Mouse (Mus musculus) hindbrain, embryonic 11.5 days (tissue): ENCODE results near the gene Ano8. TPM values are rescaled to one million over a fixed set of nuclear protein-coding genes. Genes with fewer than 3 reads are reported as not detected.

Source experiments
- ATAC-seq: fragments of 200-750 bp; cut with Nextera tagmentation; 2 replicates; pipeline ENCODE4 v1.8.0; 2017; ENCODE audit warnings: mild to moderate bottlenecking, moderate TSS enrichment, moderate library complexity; ENCODE audit not compliant: low FRiP score
- DNase-seq: peaks from one replicate; pipeline ENCODE4 v3.0.0-alpha.2; 2015; ENCODE audit warnings: low spot score
- H3K27ac ChIP-seq: fragments of 300-500 bp; sonication (generic); 2 replicates; pipeline ENCODE4 v1.5.1; 2014; ENCODE audit warnings: mild to moderate bottlenecking, low read depth, low read length
- H3K27me3 ChIP-seq: fragments of 300-500 bp; sonication (generic); 2 replicates; pipeline ENCODE4 v1.6.1; 2014; ENCODE audit warnings: mild to moderate bottlenecking, low read length, moderate library complexity, mixed read lengths; ENCODE audit not compliant: control insufficient read depth, insufficient read depth
- H3K36me3 ChIP-seq: fragments of 300-500 bp; sonication (generic); 2 replicates; pipeline ENCODE4 v1.6.1; 2014; ENCODE audit warnings: mild to moderate bottlenecking, low read length, moderate library complexity, mixed read lengths; ENCODE audit not compliant: control insufficient read depth, insufficient read depth
- H3K4me1 ChIP-seq: fragments of 300-500 bp; sonication (generic); replicated peaks from 2 replicates; pipeline ENCODE4 v1.6.1; 2014; ENCODE audit warnings: low read length, mixed read lengths; ENCODE audit not compliant: control insufficient read depth, insufficient read depth
- H3K4me2 ChIP-seq: fragments of 300-500 bp; sonication (generic); replicated peaks from 2 replicates; pipeline ENCODE4 v1.6.1; 2014; ENCODE audit warnings: mild to moderate bottlenecking, low read depth, low read length
- H3K4me3 ChIP-seq: fragments of 300-500 bp; sonication (generic); 2 replicates; pipeline ENCODE4 v1.5.1; 2014; ENCODE audit warnings: low read depth, low read length
- H3K9ac ChIP-seq: fragments of 300-500 bp; sonication (generic); 2 replicates; pipeline ENCODE4 v1.6.1; 2014; ENCODE audit warnings: low read depth, low read length
- H3K9me3 ChIP-seq: fragments of 300-500 bp; sonication (generic); 2 replicates; pipeline ENCODE4 v1.6.1; 2016; ENCODE audit warnings: low read length; ENCODE audit not compliant: control insufficient read depth
- WGBS: fragments of 180-500 bp; shearing (Covaris S2); extraction: QIAGEN DNeasy Blood & Tissue Kit; methylation state at CpG from one replicate; pipeline ENCODE4 v1.1.7; 2014; 5-methylcytosine and 5-hydroxymethylcytosine counted together
- polyA plus RNA-seq: library from polyadenylated mRNA; unstranded; fragments of >200 nt; fragmentation: Nextera tagmentation; extraction: Ambion mirVana; gene quantifications from 2 replicates; pipeline ENCODE4 v1.2.1, GENCODE M21; 2014

Ano8 gene
- polyA plus RNA-seq, 1 experiment from 2014 or later, result 5.8 TPM

- no peaks in the 10 kb centered on the region for H3K36me3 ChIP-seq
- DNase-seq, result no peak
- H3K27me3 ChIP-seq, result peaks cover 43% of the 10 kb centered on the region
- H3K27ac ChIP-seq, result no peak overlapping the region
- H3K9ac ChIP-seq, result no peak overlapping the region
- H3K4me2 ChIP-seq, result no peak overlapping the region
- no peak overlapping the region for H3K4me3 ChIP-seq
- peaks cover 4% of the 10 kb centered on the region; the same call in 1 of the 2 replicates for H3K4me1 ChIP-seq
- H3K9me3 ChIP-seq, result no peaks in the 10 kb centered on the region
- 84% methylated on average over 4 of the region's 4 CpGs for WGBS
- no peak for ATAC-seq
Measured at GRCm38 (mm10) chr8:71505979-71506378, 20.2 kb upstream of the Ano8 start.

- WGBS, result 92% methylated on average over 4 of the region's 4 CpGs
- Histone ChIP-seq H3K36me3 (no peaks in the 10 kb centered on the region), H3K9me3 (no peaks in the 10 kb centered on the region)
Measured at GRCm38 (mm10) chr8:71505326-71505725, 19.6 kb upstream of the Ano8 start.

GRCm38 (mm10) chr8:71504349-71504748 is 18.6 kb upstream of the Ano8 start:
- no peak overlapping the region for H3K27ac ChIP-seq
- peaks cover 4% of the 10 kb centered on the region; the same call in 1 of the 2 replicates for H3K4me1 ChIP-seq
- ATAC-seq, result no peak
- H3K27me3 ChIP-seq, result peaks cover 34% of the 10 kb centered on the region
- no peaks in the 10 kb centered on the region for H3K36me3 ChIP-seq
- no peak overlapping the region for H3K4me2 ChIP-seq
- no peaks in the 10 kb centered on the region for H3K9me3 ChIP-seq
- 91% methylated on average over 4 of the region's 4 CpGs for WGBS
- H3K9ac ChIP-seq, result no peak overlapping the region
- no peak overlapping the region for H3K4me3 ChIP-seq
- DNase-seq, result no peak

More at GRCm38 (mm10) chr8:71505326-71505725, 19.6 kb upstream of the Ano8 start:
- Histone ChIP-seq H3K9ac (no peak overlapping the region), H3K27ac (no peak overlapping the region), H3K4me3 (no peak overlapping the region), H3K4me2 (no peak overlapping the region), H3K4me1 (peaks cover 4% of the 10 kb centered on the region; the same call in 1 of the 2 replicates), H3K27me3 (peaks cover 43% of the 10 kb centered on the region)
- DNase-seq, result no peak
- no peak for ATAC-seq

GRCm38 (mm10) chr8:71498816-71499690 is 13.3 kb upstream of the Ano8 start:
- Histone ChIP-seq H3K9me3 (no peaks in the 10 kb centered on the region), H3K9ac (no peak overlapping the region), H3K27me3 (no peaks in the 10 kb centered on the region), H3K27ac (no peak overlapping the region), H3K4me3 (no peak overlapping the region), H3K36me3 (no peaks in the 10 kb centered on the region), H3K4me1 (no peaks in the 10 kb centered on the region; the same call in 1 of the 2 replicates), H3K4me2 (no peak overlapping the region)
- ATAC-seq (no peak), DNase-seq (no peak)
- WGBS, result 46% methylated on average over 14 of the region's 16 CpGs

GRCm38 (mm10) chr8:71497881-71498501 is 12.2 kb upstream of the Ano8 start:
- H3K27me3 ChIP-seq, result no peaks in the 10 kb centered on the region
- H3K4me1 ChIP-seq, result no peaks in the 10 kb centered on the region; the same call in 1 of the 2 replicates
- WGBS, result 21% methylated on average over 15 of the region's 15 CpGs
- ATAC-seq (no peak), DNase-seq (no peak)
- no peak overlapping the region for H3K4me2 ChIP-seq
- H3K36me3 ChIP-seq, result no peaks in the 10 kb centered on the region
- no peak overlapping the region for H3K4me3 ChIP-seq
- H3K9me3 ChIP-seq, result no peaks in the 10 kb centered on the region
- H3K9ac ChIP-seq, result no peak overlapping the region
- H3K27ac ChIP-seq, result 0 out of 2 replicates have a peak overlapping the region, but pooled peaks have one; percentile 14

- 100% methylated on average over 1 of the region's 1 CpGs for WGBS
- Histone ChIP-seq H3K9me3 (no peaks in the 10 kb centered on the region), H3K27ac (no peak overlapping the region), H3K9ac (no peak overlapping the region), H3K4me3 (no peak overlapping the region), H3K36me3 (0 out of 2 replicates have a peak, but pooled peaks cover under 1% of the 10 kb centered on the region), H3K4me1 (no peaks in the 10 kb centered on the region; the same call in 1 of the 2 replicates), H3K4me2 (no peak overlapping the region), H3K27me3 (no peaks in the 10 kb centered on the region)
- no peak for ATAC-seq
- DNase-seq, result no peak
Measured at GRCm38 (mm10) chr8:71497077-71497645, 11.4 kb upstream of the Ano8 start.

GRCm38 (mm10) chr8:71496481-71496880 is 10.7 kb upstream of the Ano8 start:
- Histone ChIP-seq H3K9ac (no peak overlapping the region), H3K4me3 (no peak overlapping the region), H3K4me2 (no peak overlapping the region), H3K9me3 (no peaks in the 10 kb centered on the region), H3K4me1 (no peaks in the 10 kb centered on the region; the same call in 1 of the 2 replicates), H3K27ac (no peak overlapping the region), H3K36me3 (0 out of 2 replicates have a peak, but pooled peaks cover 3% of the 10 kb centered on the region), H3K27me3 (no peaks in the 10 kb centered on the region)
- ATAC-seq, result no peak
- WGBS, result 50% methylated on average over 11 of the region's 11 CpGs
- DNase-seq, result no peak

- H3K27ac ChIP-seq, result no peak overlapping the region
- no peaks in the 10 kb centered on the region; the same call in 1 of the 2 replicates for H3K4me1 ChIP-seq
- H3K9me3 ChIP-seq, result no peaks in the 10 kb centered on the region
- WGBS, result 90% methylated on average over 5 of the region's 5 CpGs
- DNase-seq (no peak), ATAC-seq (no peak)
- no peak overlapping the region for H3K4me2 ChIP-seq
- no peaks in the 10 kb centered on the region for H3K27me3 ChIP-seq
- no peak overlapping the region for H3K4me3 ChIP-seq
- H3K36me3 ChIP-seq, result 0 out of 2 replicates have a peak, but pooled peaks cover 3% of the 10 kb centered on the region
- H3K9ac ChIP-seq, result no peak overlapping the region
Measured at GRCm38 (mm10) chr8:71495811-71496210, 10.0 kb upstream of the Ano8 start.
